Mouse (Mus musculus) spleen, adult 2 months (tissue): ENCODE data around the gene Marcksl1.

Source experiments
- CTCF ChIP-seq: fragments of 200-500 bp; IDR thresholded peaks from 2 replicates; pipeline ENCODE4 v1.5.1; 2011; ENCODE audit warnings: mild to moderate bottlenecking, inconsistent platforms; ENCODE audit not compliant: insufficient read depth, insufficient read length, insufficient replicate concordance; ENCODE audit errors: extremely low read depth
- POLR2A ChIP-seq: fragments of 200-500 bp; IDR thresholded peaks from 2 replicates; pipeline ENCODE4 v1.6.1; 2011; ENCODE audit warnings: low read depth, low read length, inconsistent platforms

GRCm38 (mm10) chr4:129502901-129503444 lies 10.4 kb upstream of the Marcksl1 start:
- TF ChIP-seq CTCF (no peak), POLR2A (no peak)
